Mouse (Mus musculus) monocyte, adult 5-6 weeks (primary cell): ENCODE measurements around the gene D630003M21Rik. TPM values are rescaled to one million over a fixed set of nuclear protein-coding genes. Genes with fewer than 3 reads are reported as not detected.

Experiments
- ATAC-seq: fragments of 153-309, 156-312 bp; replicated peaks from 2 replicates; pipeline ENCODE4 v1.8.0; 2017; ENCODE audit warnings: mild to moderate bottlenecking; ENCODE audit not compliant: low TSS enrichment, insufficient number of reproducible peaks, severe bottlenecking, poor library complexity, low FRiP score
- total RNA-seq: library from RNA; stranded (forward); fragments of 200-1000, 200-491, 200-594 nt; gene quantifications from 3 replicates; pipeline ENCODE4 v1.2.3, GENCODE M21; 2017

Gene D630003M21Rik
- total RNA-seq: not detected in 3 replicates

DNA sequence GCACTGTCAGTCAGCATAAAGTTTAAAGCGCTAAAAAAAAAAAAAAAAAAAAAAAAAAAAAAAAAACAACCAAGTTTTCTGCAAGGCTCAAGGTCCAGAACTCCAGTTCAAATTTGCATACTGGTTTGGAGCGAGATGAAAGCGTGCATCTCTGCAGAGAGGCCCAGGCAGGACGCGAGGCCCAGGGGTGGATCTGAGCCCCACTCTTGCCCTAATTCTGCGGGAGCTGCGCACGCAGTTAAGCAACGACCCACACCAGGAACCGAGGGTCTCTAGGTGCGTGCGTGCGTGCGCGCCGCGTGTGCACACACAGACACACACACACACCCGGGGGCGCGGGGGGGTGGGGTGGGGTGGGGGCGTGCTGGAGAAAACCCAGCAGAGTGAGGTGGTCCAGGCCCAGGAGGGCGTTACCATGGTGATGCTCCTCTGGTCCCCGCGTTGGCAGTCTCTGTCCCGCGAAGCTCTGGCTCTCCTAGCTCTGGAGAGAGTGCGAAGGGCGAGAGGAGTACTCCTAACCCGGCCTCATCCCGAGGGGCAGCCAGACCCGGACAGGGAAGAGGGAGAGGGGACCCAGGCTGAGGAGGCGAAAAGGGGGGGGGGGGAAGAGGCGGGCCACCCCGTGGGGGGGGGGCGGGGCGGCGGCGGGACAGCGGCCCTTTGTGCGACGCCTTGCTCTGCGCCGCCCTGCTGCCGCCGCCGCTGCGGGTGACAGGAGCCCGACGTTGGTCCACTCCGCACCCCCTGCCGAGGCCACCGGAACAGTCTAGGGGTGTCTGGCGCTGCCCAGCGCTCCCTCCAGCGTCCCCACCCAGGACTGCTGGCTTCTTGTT lies at the start of gene D630003M21Rik:
Gene D630003M21Rik, minus strand, starts transcription at position 553 of the 833 bp plus-strand sequence.
- ATAC-seq: no peak

DNA sequence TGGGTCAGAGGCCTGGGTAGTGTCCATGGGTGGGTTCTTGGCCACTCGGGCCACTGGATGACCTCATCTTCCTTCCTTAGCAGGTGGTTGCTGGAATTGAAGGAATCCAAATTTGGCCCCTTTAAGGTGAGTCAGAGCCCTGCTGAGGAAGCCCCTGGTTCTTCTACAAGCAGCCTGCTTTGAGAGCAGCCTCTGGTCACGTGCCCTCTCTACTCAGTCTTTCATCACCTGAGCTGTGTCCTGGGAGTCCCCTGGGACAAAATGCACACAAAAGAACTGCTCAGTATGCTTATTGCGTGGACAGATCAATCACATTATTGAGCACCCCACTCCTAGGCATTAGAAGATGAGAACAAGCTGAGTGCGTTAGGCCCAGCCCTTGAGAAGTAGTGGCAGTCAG lies 47.9 kb upstream of the D630003M21Rik start:
- no peak for ATAC-seq

DNA sequence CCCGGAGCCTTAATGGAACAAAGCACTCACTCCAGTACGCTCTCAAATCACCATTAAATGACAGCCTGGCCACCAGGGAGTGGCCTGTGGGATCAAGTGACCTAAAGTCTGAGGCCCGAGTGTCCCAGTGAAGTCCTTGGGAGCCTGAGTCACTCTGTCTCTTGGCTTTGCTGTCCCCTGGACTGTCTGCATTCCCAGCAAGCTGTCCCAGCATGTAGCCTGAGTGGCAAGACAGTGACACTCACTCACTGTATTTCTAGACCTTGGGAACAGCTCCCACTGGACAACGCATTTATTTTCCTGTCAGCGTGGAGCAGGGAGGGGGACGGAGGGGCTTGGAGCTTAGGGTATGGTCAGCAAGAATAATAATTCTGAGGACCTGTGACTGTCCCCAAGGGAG lies 47.4 kb upstream of the D630003M21Rik start:
- no peak for ATAC-seq

DNA sequence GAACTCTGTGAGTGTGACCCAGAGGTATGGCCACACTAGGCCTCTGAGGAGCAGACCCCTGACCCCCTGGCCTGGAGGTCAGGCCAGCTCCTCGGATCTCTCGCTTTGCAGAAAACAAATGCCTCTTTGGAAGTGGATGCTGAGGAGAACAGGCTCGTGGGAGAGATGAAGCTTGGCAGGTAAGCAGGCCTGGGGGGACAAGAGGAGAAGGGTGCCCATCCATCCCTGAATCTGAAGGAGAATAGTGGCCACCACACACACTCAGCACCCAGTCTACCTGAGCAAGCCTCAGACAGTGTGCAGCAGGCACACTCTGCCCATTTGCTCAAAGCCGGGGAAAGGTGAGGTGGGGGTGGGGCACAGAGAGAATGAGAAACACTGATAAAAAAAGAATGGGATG lies 46.8 kb upstream of the D630003M21Rik start:
- no peak for ATAC-seq

GRCm38 (mm10) chr2:158275349-158275748 lies 46.3 kb upstream of the D630003M21Rik start:
- ATAC-seq: no peak

DNA sequence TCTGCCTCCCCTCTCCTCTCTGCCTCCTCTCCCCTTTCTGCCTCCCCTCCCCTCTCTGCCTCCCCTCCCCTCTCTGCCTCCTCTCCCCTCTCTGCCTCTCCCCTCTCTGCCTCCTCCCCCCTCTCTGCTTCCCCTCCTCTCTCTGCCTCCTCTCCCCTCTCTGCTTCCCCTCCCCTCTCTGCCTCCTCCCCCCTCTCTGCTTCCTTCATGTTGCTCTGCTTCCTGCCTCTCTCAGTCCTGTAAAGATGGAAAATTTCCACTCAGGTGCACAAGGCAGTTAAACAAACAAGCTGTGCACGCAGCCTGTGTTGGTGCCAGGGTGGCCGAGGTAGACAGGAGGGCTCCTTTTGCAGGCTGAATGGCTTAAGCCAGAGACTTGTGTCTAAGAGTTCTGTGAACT lies 44.6 kb upstream of the D630003M21Rik start:
- no peak for ATAC-seq

- ATAC-seq: no peak
Measured at GRCm38 (mm10) chr2:158270017-158270416, 41.0 kb upstream of the D630003M21Rik start.

DNA sequence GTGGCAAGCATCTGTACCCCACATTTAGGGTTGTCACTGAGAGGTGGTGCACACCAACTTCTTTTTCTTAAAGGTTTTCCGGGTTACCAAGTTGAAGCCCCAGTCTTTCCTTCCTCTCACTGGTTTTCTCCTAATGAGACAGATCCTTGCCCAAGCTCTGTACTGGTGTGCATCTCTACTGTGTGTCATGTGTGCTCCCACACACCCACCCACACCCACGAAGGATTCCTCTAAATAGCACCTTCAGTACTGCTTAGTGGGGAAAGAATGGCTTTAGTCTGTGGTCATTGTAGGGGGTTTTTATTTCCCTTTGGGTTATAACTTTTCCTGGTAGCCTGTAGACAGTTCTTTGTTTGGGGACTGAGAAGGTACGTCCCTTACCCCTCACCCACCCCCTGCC lies 35.9 kb upstream of the D630003M21Rik start:
- no peak for ATAC-seq

- ATAC-seq: no peak
Measured at GRCm38 (mm10) chr2:158259498-158259897, 30.5 kb upstream of the D630003M21Rik start.

- 0 out of 2 replicates have a peak, but pooled peaks have one; percentile 28 for ATAC-seq
Measured at GRCm38 (mm10) chr2:158258781-158259180, 29.8 kb upstream of the D630003M21Rik start.

GRCm38 (mm10) chr2:158258005-158258418 lies 29.0 kb upstream of the D630003M21Rik start, which contains the start of gene Bpi:
Gene Bpi (plus strand): TSS chr2:158258094.
- ATAC-seq: peak; percentile 68

- no peak for ATAC-seq
Measured at GRCm38 (mm10) chr2:158256894-158257293, 27.9 kb upstream of the D630003M21Rik start.

GRCm38 (mm10) chr2:158253806-158254205 lies 24.8 kb upstream of the D630003M21Rik start:
- no peak for ATAC-seq

GRCm38 (mm10) chr2:158250558-158250957 lies 21.5 kb upstream of the D630003M21Rik start:
- no peak for ATAC-seq

DNA sequence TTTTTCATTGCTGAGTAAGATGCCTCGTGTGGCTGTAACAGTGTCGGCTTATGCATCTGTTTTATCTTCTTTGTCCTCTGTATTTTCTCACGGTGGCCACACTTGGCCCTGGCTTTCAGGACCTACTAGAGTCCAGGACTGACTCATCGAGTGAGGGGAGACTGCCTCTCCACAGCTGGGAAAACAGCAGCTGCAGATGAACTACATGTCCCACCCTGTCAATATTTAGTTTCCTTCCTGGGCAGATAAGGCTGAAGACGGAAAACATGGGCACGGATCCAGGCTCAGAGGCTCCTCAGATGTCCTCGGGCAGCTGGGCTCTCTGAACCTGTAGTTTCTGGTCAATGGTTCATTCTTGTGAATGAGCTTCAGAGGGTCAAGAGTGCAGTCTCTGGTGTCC lies 19.3 kb upstream of the D630003M21Rik start:
- ATAC-seq: no peak

DNA sequence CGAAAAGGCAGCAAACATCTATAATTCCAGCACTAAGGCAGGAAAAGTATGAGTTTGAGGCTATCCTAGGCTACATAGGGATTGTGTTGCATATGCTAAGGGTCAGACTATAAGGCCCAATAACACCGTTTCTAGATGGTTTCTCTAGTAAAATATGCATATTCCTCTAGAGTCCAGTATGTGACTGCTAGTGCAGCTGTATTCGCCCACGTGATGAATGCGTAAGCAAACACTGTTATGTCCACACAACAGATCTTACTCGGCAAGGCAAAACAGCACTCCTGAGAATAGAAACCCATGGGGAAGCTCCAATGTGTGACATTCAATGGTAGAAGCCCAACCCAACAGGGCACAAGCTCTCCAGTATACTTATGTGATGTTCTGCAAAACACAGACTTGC lies 18.8 kb upstream of the D630003M21Rik start:
- ATAC-seq: no peak

- no peak for ATAC-seq
Measured at GRCm38 (mm10) chr2:158245072-158245817, 16.2 kb upstream of the D630003M21Rik start.

- no peak for ATAC-seq
Measured at GRCm38 (mm10) chr2:158243129-158243870, 14.3 kb upstream of the D630003M21Rik start.
